Mouse (Mus musculus): ENCODE measurements around the gene Phactr2.

Phactr2 gene

GRCm38 (mm10) chr10:13331405-13332032, 142.7 kb downstream of the Phactr2 start:
- no peak for DNase-seq (ENCODE audit: low spot score)

GRCm38 (mm10) chr10:13328602-13329001, 145.6 kb downstream of the Phactr2 start:
- no peak for DNase-seq (ENCODE audit: low spot score)

- DNase-seq (ENCODE audit: low spot score): no peak
These were observed 147.9 kb downstream of the Phactr2 start for GRCm38 (mm10) chr10:13326149-13326873.

- peak; percentile 75 for DNase-seq (ENCODE audit: low spot score)
These were observed 150.3 kb downstream of the Phactr2 start for GRCm38 (mm10) chr10:13323806-13324411.

GRCm38 (mm10) chr10:13323139-13323805, 150.9 kb downstream of the Phactr2 start:
- DNase-seq (ENCODE audit: low spot score): peak; percentile 37

GRCm38 (mm10) chr10:13314999-13315398, 159.2 kb downstream of the Phactr2 start:
- no peak for DNase-seq (ENCODE audit: low spot score)

GRCm38 (mm10) chr10:13312576-13312975, 161.6 kb downstream of the Phactr2 start:
- DNase-seq (ENCODE audit: low spot score): no peak

- DNase-seq (ENCODE audit: low spot score): no peak
These were observed 162.6 kb downstream of the Phactr2 start for GRCm38 (mm10) chr10:13311612-13312011.

- DNase-seq (ENCODE audit: low spot score): no peak
These were observed 164.1 kb downstream of the Phactr2 start for GRCm38 (mm10) chr10:13310075-13310474.

- peak; percentile 66 for DNase-seq (ENCODE audit: low spot score)
These were observed 169.5 kb downstream of the Phactr2 start for GRCm38 (mm10) chr10:13304641-13305241.

GRCm38 (mm10) chr10:13303271-13304265, 170.6 kb downstream of the Phactr2 start:
- DNase-seq (ENCODE audit: low spot score): peak; percentile 30

- peak; percentile 78 for DNase-seq (ENCODE audit: low spot score)
These were observed 173.6 kb downstream of the Phactr2 start for GRCm38 (mm10) chr10:13300601-13301000.

GRCm38 (mm10) chr10:13300196-13300595, 174.0 kb downstream of the Phactr2 start:
- DNase-seq (ENCODE audit: low spot score): peak; percentile 25

GRCm38 (mm10) chr10:13294886-13295285, 179.3 kb downstream of the Phactr2 start:
- DNase-seq (ENCODE audit: low spot score): no peak

- no peak for DNase-seq (ENCODE audit: low spot score)
These were observed 182.2 kb downstream of the Phactr2 start for GRCm38 (mm10) chr10:13292026-13292425.

GRCm38 (mm10) chr10:13289252-13289961, 184.8 kb downstream of the Phactr2 start:
- DNase-seq (ENCODE audit: low spot score): no peak

GRCm38 (mm10) chr10:13288296-13288695, 185.9 kb downstream of the Phactr2 start:
- DNase-seq (ENCODE audit: low spot score): no peak

- DNase-seq (ENCODE audit: low spot score): peak; percentile 30
These were observed 190.8 kb downstream of the Phactr2 start for GRCm38 (mm10) chr10:13283441-13283840.

GRCm38 (mm10) chr10:13280298-13280853, 193.8 kb downstream of the Phactr2 start:
- DNase-seq (ENCODE audit: low spot score): no peak

- DNase-seq (ENCODE audit: low spot score): no peak
These were observed 197.9 kb downstream of the Phactr2 start for GRCm38 (mm10) chr10:13276298-13276697.
